Mouse (Mus musculus) liver, embryonic 14.5 days (tissue): ENCODE data around the gene Sptbn1.

Experiments used
- CTCF ChIP-seq: IDR thresholded peaks from 2 replicates; pipeline ENCODE4 v1.5.1; 2016; ENCODE audit warnings: antibody characterized with exemption, low read depth, control low read depth
- EP300 ChIP-seq: IDR thresholded peaks from 2 replicates; pipeline ENCODE4 v1.6.1; 2016; ENCODE audit warnings: antibody characterized with exemption, low read depth

DNA sequence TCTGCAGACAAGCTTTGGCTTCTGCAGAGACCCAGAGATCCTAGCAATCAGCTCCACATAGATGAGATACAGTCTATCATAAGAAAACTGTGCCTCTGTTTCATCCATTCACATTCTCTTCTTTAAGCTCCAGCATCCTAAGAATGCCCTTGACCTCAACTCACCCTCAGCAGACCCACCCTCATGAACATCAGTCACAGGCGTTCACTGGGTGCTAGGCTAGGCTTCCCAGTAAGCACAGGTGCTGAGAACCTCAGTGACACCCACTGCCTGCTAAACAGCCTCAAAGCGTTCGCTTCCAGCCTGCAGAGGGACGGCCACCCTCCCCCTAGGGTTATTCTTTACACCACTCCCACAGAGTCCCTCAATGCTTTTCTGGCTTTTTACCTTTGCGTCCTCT lies 119.1 kb downstream of the Sptbn1 start:
- TF ChIP-seq CTCF: no peak
- no peak for TF ChIP-seq EP300
